Mouse (Mus musculus) lung, postnatal 0 days (tissue): ENCODE data around the gene Map2k1. TPM values are rescaled to one million over a fixed set of nuclear protein-coding genes. Genes with fewer than 3 reads are reported as not detected.
"Not testable (repeated sequence)": the region's sequence is repeated elsewhere in the genome, so short reads cannot be mapped to it uniquely, and the experiment has no call there.

Experiments
- ATAC-seq: fragments of 200-750 bp; cut with Nextera tagmentation; 2 replicates; pipeline ENCODE4 v1.8.0; 2017; ENCODE audit warnings: moderate library complexity
- DNase-seq: peaks from one replicate; pipeline ENCODE4 v3.0.0-alpha.2; 2016; ENCODE audit warnings: low spot score
- H3K27ac ChIP-seq: fragments of 300-500 bp; sonication (generic); 2 replicates; pipeline ENCODE4 v1.5.1; 2014; ENCODE audit warnings: antibody characterized with exemption, mild to moderate bottlenecking, low read length, mixed read lengths
- H3K27me3 ChIP-seq: fragments of 300-500 bp; sonication (generic); replicated peaks from 2 replicates; pipeline ENCODE4 v1.6.1; 2014; ENCODE audit warnings: low read length, mixed read lengths; ENCODE audit not compliant: insufficient read depth
- H3K36me3 ChIP-seq: fragments of 300-500 bp; sonication (generic); 2 replicates; pipeline ENCODE4 v1.6.1; 2014; ENCODE audit warnings: low read length, mixed read lengths; ENCODE audit not compliant: insufficient read depth
- H3K4me1 ChIP-seq: fragments of 300-500 bp; sonication (generic); 2 replicates; pipeline ENCODE4 v1.6.1; 2014; ENCODE audit warnings: antibody characterized with exemption, low read depth, low read length, mixed read lengths; ENCODE audit not compliant: insufficient read depth
- H3K4me2 ChIP-seq: fragments of 300-500 bp; sonication (generic); replicated peaks from 2 replicates; pipeline ENCODE4 v1.6.1; 2014; ENCODE audit warnings: low read depth, mild to moderate bottlenecking, low read length, moderate library complexity, mixed read lengths
- H3K4me3 ChIP-seq: fragments of 300-500 bp; sonication (generic); 2 replicates; pipeline ENCODE4 v1.5.1; 2014; ENCODE audit warnings: low read depth, low read length
- H3K9ac ChIP-seq: fragments of 300-500 bp; sonication (generic); replicated peaks from 2 replicates; pipeline ENCODE4 v1.6.1; 2014; ENCODE audit warnings: low read depth, mild to moderate bottlenecking
- H3K9me3 ChIP-seq: fragments of 300-500 bp; sonication (generic); 2 replicates; pipeline ENCODE4 v1.6.1; 2016; ENCODE audit warnings: low read length, mixed read lengths
- CTCF ChIP-seq: IDR thresholded peaks from 2 replicates; pipeline ENCODE4 v1.5.1; 2016; ENCODE audit warnings: antibody characterized with exemption, mild to moderate bottlenecking
- EP300 ChIP-seq: IDR thresholded peaks from 2 replicates; pipeline ENCODE4 v1.6.1; 2016; ENCODE audit warnings: antibody characterized with exemption, mild to moderate bottlenecking, control low read depth
- WGBS: fragments of 180-500 bp; shearing (Covaris S2); extraction: QIAGEN DNeasy Blood & Tissue Kit; methylation state at CpG from one replicate; pipeline ENCODE4 v1.1.7; 2014; 5-methylcytosine and 5-hydroxymethylcytosine counted together
- polyA plus RNA-seq: library from polyadenylated mRNA; unstranded; fragments of >200 nt; fragmentation: Nextera tagmentation; extraction: Ambion mirVana; gene quantifications from 2 replicates; pipeline ENCODE4 v1.2.1, GENCODE M21; 2015

Map2k1 gene
- polyA plus RNA-seq, 1 experiment from 2014 or later: 67.1 TPM

DNA sequence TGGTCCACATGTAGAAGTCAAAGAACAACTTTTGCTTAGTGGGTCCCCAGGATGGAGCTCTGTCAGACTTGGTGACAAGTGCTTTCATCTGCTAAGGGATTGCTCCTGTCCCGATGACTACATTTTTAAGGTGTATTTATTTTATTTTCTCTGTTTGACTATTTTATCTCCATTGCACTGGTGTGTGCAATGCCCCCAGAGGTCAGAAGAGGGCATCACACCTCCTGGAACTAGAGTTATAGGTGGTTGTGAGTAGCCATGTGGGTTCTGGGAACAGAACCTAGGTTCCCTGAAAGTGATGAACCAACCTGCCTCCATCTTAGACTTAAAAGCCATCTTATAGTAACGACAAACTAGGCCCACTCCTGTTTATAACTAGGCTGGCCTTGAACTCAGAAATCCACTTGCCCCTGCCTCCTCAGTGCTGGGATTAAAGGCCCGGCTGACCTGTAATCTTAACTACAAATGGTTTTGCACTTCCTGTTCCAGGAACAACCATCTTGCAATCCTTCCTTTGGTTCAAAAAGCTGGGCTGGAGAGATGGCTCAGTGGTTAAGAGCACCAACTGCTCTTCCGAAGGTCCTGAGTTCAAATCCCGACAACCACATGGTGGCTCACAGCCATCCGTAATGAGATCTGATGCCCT is 25.4 kb upstream of the Map2k1 start:
- TF ChIP-seq CTCF (no peak), EP300 (no peak)
- DNase-seq (no peak), ATAC-seq (no peak)
- H3K9ac ChIP-seq: no peak overlapping the region
- H3K4me1 ChIP-seq: 0 out of 2 replicates have a peak, but pooled peaks cover 3% of the 10 kb centered on the region
- H3K4me3 ChIP-seq: no peak overlapping the region
- no peaks in the 10 kb centered on the region for H3K36me3 ChIP-seq
- no peak overlapping the region for H3K27ac ChIP-seq
- H3K4me2 ChIP-seq: no peak overlapping the region
- no peaks in the 10 kb centered on the region for H3K27me3 ChIP-seq
- WGBS: 92% methylated on average over 6 of the region's 6 CpGs
- H3K9me3 ChIP-seq: no peaks in the 10 kb centered on the region

- H3K9me3 ChIP-seq: no peaks in the 10 kb centered on the region
- H3K4me1 ChIP-seq: 0 out of 2 replicates have a peak, but pooled peaks cover 3% of the 10 kb centered on the region
- ATAC-seq: no peak
- H3K36me3 ChIP-seq: no peaks in the 10 kb centered on the region
- peak; percentile 77 for DNase-seq
- no peak overlapping the region for H3K4me2 ChIP-seq
- H3K27me3 ChIP-seq: no peaks in the 10 kb centered on the region
- WGBS: 69% methylated on average over 8 of the region's 8 CpGs
- TF ChIP-seq EP300: no peak
- TF ChIP-seq CTCF: peak; percentile 79
- no peak overlapping the region for H3K9ac ChIP-seq
- H3K4me3 ChIP-seq: no peak overlapping the region
- H3K27ac ChIP-seq: no peak overlapping the region
These were observed 24.3 kb upstream of the Map2k1 start for GRCm38 (mm10) chr9:64277706-64278105.

DNA sequence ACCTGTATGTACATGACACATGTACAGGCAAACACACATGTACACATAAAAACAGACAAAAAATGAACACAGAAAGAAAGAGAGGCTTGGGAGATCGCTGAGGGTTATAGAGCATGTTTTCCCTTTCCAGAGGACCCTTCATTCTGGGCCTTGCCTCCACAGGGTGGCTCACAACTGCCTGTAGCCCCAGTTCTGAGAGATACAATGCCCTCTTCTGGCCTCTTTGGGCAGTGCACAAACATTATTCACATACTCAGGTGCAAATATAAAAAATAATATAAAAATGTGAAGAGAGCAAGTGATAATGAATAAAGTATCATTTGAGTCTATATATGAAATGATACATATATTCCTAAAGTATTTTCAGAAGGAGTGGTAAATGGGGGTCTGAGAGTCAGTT is 21.5 kb upstream of the Map2k1 start:
- Histone ChIP-seq H3K9ac (no peak overlapping the region), H3K4me1 (no peaks in the 10 kb centered on the region), H3K4me2 (no peak overlapping the region), H3K9me3 (no peaks in the 10 kb centered on the region), H3K27ac (no peak overlapping the region), H3K27me3 (no peaks in the 10 kb centered on the region), H3K4me3 (no peak overlapping the region), H3K36me3 (no peaks in the 10 kb centered on the region)
- DNase-seq (no peak), ATAC-seq (no peak)
- TF ChIP-seq CTCF (peak; percentile 43), EP300 (no peak)
- WGBS: 72% methylated on average over 1 of the region's 1 CpGs

DNA sequence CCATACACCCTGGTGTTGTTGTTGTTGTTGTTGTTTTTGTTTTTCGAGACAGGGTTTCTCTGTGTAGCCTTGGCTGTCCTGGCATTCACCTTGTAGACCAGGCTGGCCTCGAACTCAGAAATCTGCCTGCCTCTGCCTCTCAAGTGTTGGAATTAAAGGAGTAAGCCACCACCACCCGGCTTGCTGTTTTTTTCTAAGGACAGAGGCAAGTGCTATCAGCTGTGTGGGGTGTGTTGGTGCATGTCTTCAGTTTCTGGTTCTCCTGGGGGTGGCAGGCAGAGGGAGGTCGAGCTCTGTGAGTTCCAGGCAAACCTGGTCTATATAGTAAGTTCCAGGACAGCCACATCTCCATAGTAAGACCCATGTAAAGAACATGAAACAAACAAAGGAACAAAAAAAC is 20.9 kb upstream of the Map2k1 start:
- Histone ChIP-seq H3K9me3 (no peaks in the 10 kb centered on the region), H3K36me3 (no peaks in the 10 kb centered on the region), H3K4me2 (no peak overlapping the region), H3K27me3 (no peaks in the 10 kb centered on the region), H3K9ac (no peak overlapping the region), H3K4me1 (no peaks in the 10 kb centered on the region), H3K27ac (no peak overlapping the region), H3K4me3 (no peak overlapping the region)
- WGBS: 64% methylated on average over 4 of the region's 4 CpGs
- DNase-seq: no peak
- ATAC-seq: no peak
- TF ChIP-seq EP300: no peak
- TF ChIP-seq CTCF: no peak

DNA sequence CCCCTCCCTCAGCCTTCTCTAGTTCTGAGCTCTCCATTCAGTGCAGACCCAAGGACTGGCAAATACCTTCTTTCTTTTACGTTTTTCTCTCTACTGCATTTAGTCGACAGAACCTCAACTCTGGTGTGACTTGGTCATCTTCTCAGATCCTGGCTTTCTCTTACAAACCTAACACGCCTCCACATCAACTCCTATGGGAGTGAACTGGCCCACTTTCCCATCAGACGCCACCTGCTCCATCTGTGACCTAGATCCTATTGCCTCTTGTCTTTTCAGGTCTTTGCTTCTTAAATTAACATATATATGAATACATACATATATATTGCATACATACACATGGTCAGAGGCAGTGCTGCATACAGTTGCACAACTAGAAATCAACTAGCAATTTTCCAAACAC is 20.3 kb upstream of the Map2k1 start:
- Histone ChIP-seq H3K36me3 (no peaks in the 10 kb centered on the region), H3K4me3 (no peak overlapping the region), H3K4me2 (no peak overlapping the region), H3K9me3 (no peaks in the 10 kb centered on the region), H3K4me1 (no peaks in the 10 kb centered on the region), H3K27me3 (no peaks in the 10 kb centered on the region), H3K27ac (no peak overlapping the region), H3K9ac (no peak overlapping the region)
- WGBS: 75% methylated on average over 4 of the region's 4 CpGs
- ATAC-seq: no peak
- no peak for DNase-seq
- TF ChIP-seq CTCF (no peak), EP300 (no peak)

- Histone ChIP-seq H3K27ac (no peak overlapping the region), H3K36me3 (no peaks in the 10 kb centered on the region), H3K4me3 (no peak overlapping the region), H3K9me3 (no peaks in the 10 kb centered on the region), H3K4me1 (no peaks in the 10 kb centered on the region), H3K4me2 (no peak overlapping the region), H3K27me3 (no peaks in the 10 kb centered on the region), H3K9ac (no peak overlapping the region)
- DNase-seq (peak; percentile 66), ATAC-seq (no peak; the same call in 1 of the 2 replicates)
- 36% methylated on average over 7 of the region's 7 CpGs for WGBS
- TF ChIP-seq EP300: no peak
- TF ChIP-seq CTCF: peak; percentile 77
These were observed 19.2 kb upstream of the Map2k1 start for GRCm38 (mm10) chr9:64272611-64273010.

- ATAC-seq: no peak
These were observed 17.8 kb upstream of the Map2k1 start for GRCm38 (mm10) chr9:64271249-64271648.

GRCm38 (mm10) chr9:64268836-64269235 is 15.4 kb upstream of the Map2k1 start:
- not testable (repeated sequence) for DNase-seq, H3K36me3 ChIP-seq, H3K9me3 ChIP-seq, H3K27me3 ChIP-seq, H3K9ac ChIP-seq, H3K4me2 ChIP-seq, ATAC-seq, H3K4me1 ChIP-seq, H3K4me3 ChIP-seq, H3K27ac ChIP-seq
- WGBS: 95% methylated on average over 8 of the region's 8 CpGs

More at GRCm38 (mm10) chr9:64271249-64271648, 17.8 kb upstream of the Map2k1 start:
- no peaks in the 10 kb centered on the region for H3K27me3 ChIP-seq
- no peak overlapping the region for H3K4me3 ChIP-seq
- 56% methylated on average over 3 of the region's 3 CpGs for WGBS
- DNase-seq: no peak
- no peak for TF ChIP-seq CTCF
- no peak for TF ChIP-seq EP300
- H3K9me3 ChIP-seq: no peaks in the 10 kb centered on the region
- no peak overlapping the region for H3K4me2 ChIP-seq
- no peaks in the 10 kb centered on the region for H3K4me1 ChIP-seq
- H3K27ac ChIP-seq: no peak overlapping the region
- H3K36me3 ChIP-seq: no peaks in the 10 kb centered on the region
- H3K9ac ChIP-seq: no peak overlapping the region
